ENCODE assay signal across 11 mouse cellular contexts in the genomic region with DNA sequence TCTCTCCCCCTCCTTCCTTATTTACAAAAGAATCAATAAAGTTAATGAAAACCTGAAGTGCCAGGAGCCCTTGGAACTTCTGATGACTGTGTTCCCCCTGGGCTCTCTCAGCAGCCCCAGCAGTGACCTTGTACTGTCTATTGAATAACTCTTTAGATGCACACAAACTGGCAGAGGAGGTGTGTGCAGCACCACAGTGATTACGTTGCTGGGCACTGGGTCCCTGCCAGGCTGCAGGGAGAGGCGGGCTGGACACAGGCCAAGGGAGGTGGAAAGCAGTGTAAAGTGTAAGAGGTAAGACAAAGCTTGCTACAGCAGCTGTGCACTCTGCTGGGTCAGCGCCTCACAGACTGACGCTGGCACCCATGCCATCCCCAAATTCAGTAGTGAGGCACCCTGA.
DNase-seq lines count a peak whose midpoint lies in the region; ATAC-seq lines count a peak whose summit lies in the region.
"Had no signal": no experiment of that assay in that cellular context is flagged by ENCODE, and none has a peak within 500 bp of the region (broad histone marks: within the 10 kb centered on the region; RNA-seq: fewer than 3 reads in every experiment).

No protein-coding gene starts in this region.

- H3K36me3 ChIP-seq in heart, embryonic 10.5 days = no peaks in the 10 kb centered on the region
- peaks cover 6% of the 10 kb centered on the region for H3K36me3 ChIP-seq in neural tube, embryonic 13.5 days
- no peaks in the 10 kb centered on the region for H3K36me3 ChIP-seq in intestine, embryonic 16.5 days (ENCODE audit: control insufficient read depth, insufficient read depth, low read length)

- no peaks in the 10 kb centered on the region for H3K9me3 ChIP-seq in heart, embryonic 10.5 days
- no peaks in the 10 kb centered on the region for H3K9me3 ChIP-seq in neural tube, embryonic 13.5 days
- H3K9me3 ChIP-seq in intestine, embryonic 16.5 days (ENCODE audit: control insufficient read depth, low read length) = no peaks in the 10 kb centered on the region

- no peak overlapping the region for H3K9ac ChIP-seq in neural tube, embryonic 13.5 days
- peak overlapping the region; percentile 27; the same call in 1 of the 2 replicates for H3K9ac ChIP-seq in intestine, embryonic 16.5 days (ENCODE audit: low read depth, low read length)

- no peak overlapping the region for H3K4me3 ChIP-seq in heart, embryonic 10.5 days
- no peak overlapping the region for H3K4me3 ChIP-seq in neural tube, embryonic 13.5 days
- H3K4me3 ChIP-seq in intestine, embryonic 16.5 days (ENCODE audit: low read length) = no peak overlapping the region
- H3K4me3 ChIP-seq: myocyte had no signal

- peak; percentile 50 for ATAC-seq in neural tube, embryonic 13.5 days (ENCODE audit: low read depth)
- peak; percentile 74 for ATAC-seq in intestine, embryonic 16.5 days

- H3K27ac ChIP-seq in heart, embryonic 10.5 days = peak overlapping the region; percentile 45; the same call in 1 of the 2 replicates
- 0 out of 2 replicates have a peak overlapping the region, but pooled peaks have one; percentile 28 for H3K27ac ChIP-seq in neural tube, embryonic 13.5 days (replicated peaks)
- H3K27ac ChIP-seq in intestine, embryonic 16.5 days (ENCODE audit: low read length) = no peak overlapping the region

- 78% methylated on average over 4 of the region's 4 CpGs for WGBS in heart, embryonic 10.5 days
- WGBS in neural tube, embryonic 13.5 days = 49% methylated on average over 4 of the region's 4 CpGs
- 53% methylated on average over 4 of the region's 4 CpGs for WGBS in intestine, embryonic 16.5 days

- no peaks in the 10 kb centered on the region for H3K27me3 ChIP-seq in heart, embryonic 10.5 days (ENCODE audit: insufficient read depth, poor library complexity, severe bottlenecking)
- no peaks in the 10 kb centered on the region for H3K27me3 ChIP-seq in neural tube, embryonic 13.5 days
- H3K27me3 ChIP-seq in intestine, embryonic 16.5 days (replicated peaks; ENCODE audit: control insufficient read depth, insufficient read depth, low read length) = no peaks in the 10 kb centered on the region

- no peak overlapping the region for H3K4me2 ChIP-seq in neural tube, embryonic 13.5 days
- H3K4me2 ChIP-seq in intestine, embryonic 16.5 days (ENCODE audit: low read depth, low read length) = no peak overlapping the region

- DNase-seq in heart, embryonic 10.5 days (ENCODE audit: low spot score) = no peak
- no peak for DNase-seq in heart, adult 18-20 months
- DNase-seq in neural tube, embryonic 10.5 days (ENCODE audit: extremely low spot score, low spot score) = no peak
- peak; percentile 44 for DNase-seq in ovary, postnatal 14 days (ENCODE audit: low spot score)
- DNase-seq in layer of hippocampus, postnatal 36 days = no peak
- no peak for DNase-seq in natural killer cell, adult 2 months (ENCODE audit: low spot score in 2 of 2)
- DNase-seq: cerebellum, adult 11-12 months; thymus, adult 2 months had no signal

- H3K4me1 ChIP-seq in heart, embryonic 10.5 days = peaks cover 40% of the 10 kb centered on the region
- H3K4me1 ChIP-seq in neural tube, embryonic 13.5 days (replicated peaks) = peaks cover 62% of the 10 kb centered on the region
- H3K4me1 ChIP-seq in intestine, embryonic 16.5 days (ENCODE audit: control insufficient read depth, insufficient read depth, low read length) = peaks cover 5% of the 10 kb centered on the region
